Mouse (Mus musculus) heart, postnatal 0 days (tissue): ENCODE results near the gene Lnx2. TPM values are rescaled to one million over a fixed set of nuclear protein-coding genes. Genes with fewer than 3 reads are reported as not detected.

Source experiments
- ATAC-seq: fragments of 200-750 bp; cut with Nextera tagmentation; 2 replicates; pipeline ENCODE4 v1.8.0; 2017; ENCODE audit warnings: low read depth, moderate number of reproducible peaks, moderate library complexity; ENCODE audit not compliant: insufficient read depth
- DNase-seq: peaks from one replicate; pipeline ENCODE4 v3.0.0-alpha.2; 2016; ENCODE audit warnings: low spot score
- H3K27ac ChIP-seq: fragments of 300-500 bp; sonication (generic); 2 replicates; pipeline ENCODE4 v1.5.1; 2014; ENCODE audit warnings: low read depth, mild to moderate bottlenecking
- H3K27me3 ChIP-seq: fragments of 300-500 bp; sonication (generic); 2 replicates; pipeline ENCODE4 v1.6.1; 2014; ENCODE audit warnings: low read length, mixed read lengths; ENCODE audit not compliant: control insufficient read depth, insufficient read depth
- H3K36me3 ChIP-seq: fragments of 300-500 bp; sonication (generic); replicated peaks from 2 replicates; pipeline ENCODE4 v1.6.1; 2014; ENCODE audit warnings: low read length, mixed read lengths; ENCODE audit not compliant: control insufficient read depth, insufficient read depth
- H3K4me1 ChIP-seq: fragments of 300-500 bp; sonication (generic); 2 replicates; pipeline ENCODE4 v1.6.1; 2014; ENCODE audit warnings: antibody characterized with exemption; ENCODE audit not compliant: control insufficient read depth, insufficient read depth
- H3K4me2 ChIP-seq: fragments of 300-500 bp; sonication (generic); 2 replicates; pipeline ENCODE4 v1.6.1; 2014; ENCODE audit warnings: low read depth, mild to moderate bottlenecking, low read length, moderate library complexity
- H3K4me3 ChIP-seq: fragments of 300-500 bp; sonication (generic); 2 replicates; pipeline ENCODE4 v1.5.1; 2014; ENCODE audit warnings: low read depth, low read length
- H3K9ac ChIP-seq: fragments of 300-500 bp; sonication (generic); replicated peaks from 2 replicates; pipeline ENCODE4 v1.6.1; 2014; ENCODE audit warnings: low read depth, low read length, mixed read lengths
- H3K9me3 ChIP-seq: fragments of 300-500 bp; sonication (generic); replicated peaks from 2 replicates; pipeline ENCODE4 v1.6.1; 2016; ENCODE audit warnings: low read length; ENCODE audit not compliant: control insufficient read depth
- CTCF ChIP-seq: IDR thresholded peaks from 2 replicates; pipeline ENCODE4 v1.5.1; 2016; ENCODE audit warnings: antibody characterized with exemption, control low read depth, low read depth
- EP300 ChIP-seq: IDR thresholded peaks from 2 replicates; pipeline ENCODE4 v1.6.1; 2016; ENCODE audit warnings: antibody characterized with exemption, low read depth
- WGBS: fragments of 180-500 bp; shearing (Covaris S2); extraction: QIAGEN DNeasy Blood & Tissue Kit; methylation state at CpG from one replicate; pipeline ENCODE4 v1.1.7; 2014; 5-methylcytosine and 5-hydroxymethylcytosine counted together
- polyA plus RNA-seq: library from polyadenylated mRNA; unstranded; fragments of >200 nt; fragmentation: Nextera tagmentation; extraction: Ambion mirVana; gene quantifications from 2 replicates; pipeline ENCODE4 v1.2.1, GENCODE M21; 2015
- total RNA-seq: library from RNA; depleted of rRNA; stranded (reverse); fragments of >200 nt; gene quantifications from 2 replicates; pipeline ENCODE4 v1.2.3, GENCODE M21; 2014; ENCODE audit warnings: low replicate concordance

The Lnx2 gene
- total and polyA plus RNA-seq, 2 experiments from 2014 or later, result 6.5 to 18.0 TPM

DNA sequence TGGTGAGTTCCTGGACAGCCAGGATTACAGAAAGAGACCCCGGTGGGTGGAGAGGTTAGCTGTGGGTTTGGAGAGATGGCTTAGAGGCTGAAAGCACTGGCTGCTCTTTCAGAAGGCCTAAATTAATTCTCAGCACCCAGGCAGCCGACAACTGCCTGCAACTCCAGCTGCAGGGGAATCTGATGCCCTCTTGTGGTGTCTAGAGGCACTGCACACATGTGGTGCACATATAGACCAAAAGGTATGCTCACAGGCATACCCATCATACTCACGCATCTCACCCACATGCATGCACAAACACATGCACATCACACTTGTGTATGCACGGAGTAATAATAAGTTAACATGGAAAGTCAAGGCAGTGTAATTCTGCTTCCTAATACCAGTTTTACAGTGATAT, 39.2 kb upstream of the Lnx2 start:
- Histone ChIP-seq H3K27me3 (no peaks in the 10 kb centered on the region), H3K9me3 (no peaks in the 10 kb centered on the region; the same call in 1 of the 2 replicates), H3K4me2 (no peak overlapping the region), H3K36me3 (peaks cover 17% of the 10 kb centered on the region), H3K9ac (no peak overlapping the region), H3K4me3 (no peak overlapping the region), H3K4me1 (no peaks in the 10 kb centered on the region), H3K27ac (no peak overlapping the region)
- TF ChIP-seq CTCF (no peak), EP300 (no peak)
- DNase-seq (no peak), ATAC-seq (no peak)
- 89% methylated on average over 4 of the region's 4 CpGs for WGBS

DNA sequence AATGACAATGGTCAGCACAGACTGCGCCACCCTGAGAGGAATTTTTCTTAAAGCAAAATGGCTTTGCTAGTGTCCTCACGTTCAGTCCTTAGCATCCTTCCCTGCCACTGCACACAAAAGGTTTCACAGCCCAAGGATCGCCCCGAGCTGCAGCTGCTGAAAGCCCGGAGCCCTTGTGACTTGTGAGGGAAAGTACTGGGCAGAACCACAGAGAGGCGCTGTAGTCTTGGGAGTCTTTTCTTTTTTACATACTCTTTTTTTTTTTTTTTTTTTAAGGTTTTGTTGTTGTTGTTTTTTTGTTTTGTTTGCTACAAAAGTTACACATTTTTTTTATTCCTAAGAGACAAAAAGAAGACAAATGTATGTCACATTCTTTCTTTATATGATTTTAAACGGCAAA, 38.4 kb upstream of the Lnx2 start:
- Histone ChIP-seq H3K9ac (no peak overlapping the region), H3K4me3 (no peak overlapping the region), H3K4me1 (no peaks in the 10 kb centered on the region), H3K4me2 (no peak overlapping the region), H3K36me3 (peaks cover 17% of the 10 kb centered on the region), H3K9me3 (no peaks in the 10 kb centered on the region; the same call in 1 of the 2 replicates), H3K27ac (no peak overlapping the region), H3K27me3 (no peaks in the 10 kb centered on the region)
- no peak for TF ChIP-seq EP300
- no peak for TF ChIP-seq CTCF
- WGBS, result 78% methylated on average over 7 of the region's 7 CpGs
- DNase-seq, result no peak
- no peak for ATAC-seq

DNA sequence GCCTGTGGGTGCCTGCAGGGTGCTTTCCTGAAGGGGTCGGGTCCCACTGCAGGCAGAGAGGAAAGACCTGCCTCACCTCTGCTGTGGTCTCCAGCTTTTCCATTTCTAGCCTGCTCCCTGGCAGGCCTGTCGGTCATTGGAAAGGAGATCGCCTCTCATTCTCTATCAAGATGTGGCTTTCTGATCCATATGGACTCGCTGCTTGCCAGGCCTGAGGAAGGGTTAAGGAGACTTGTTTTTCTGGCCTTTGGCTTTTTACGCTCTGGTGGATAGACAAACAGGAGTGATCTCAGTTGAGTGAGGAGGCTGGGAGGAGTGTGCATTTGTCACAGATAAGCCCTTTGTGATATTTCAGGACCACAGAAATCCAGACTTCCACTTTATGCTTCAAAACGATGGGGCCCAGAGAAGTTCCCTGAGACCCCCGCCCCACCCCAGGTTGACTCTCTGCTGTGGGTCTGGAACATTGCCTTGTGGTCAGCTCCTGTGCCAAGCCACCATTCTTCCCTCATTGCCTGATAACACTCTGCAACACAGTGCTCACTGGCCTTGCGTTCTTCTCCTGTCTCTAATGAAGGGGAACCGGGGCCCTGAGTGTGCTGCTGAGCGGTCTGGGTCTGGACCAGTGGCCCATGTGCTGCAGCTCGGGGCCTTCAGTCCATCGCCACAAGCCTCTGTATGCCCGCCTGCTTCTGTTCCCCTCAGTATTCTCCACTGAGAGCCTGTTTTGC, 32.6 kb upstream of the Lnx2 start:
- 83% methylated on average over 13 of the region's 13 CpGs for WGBS
- no peak for ATAC-seq
- TF ChIP-seq CTCF, result no peak
- TF ChIP-seq EP300, result no peak
- Histone ChIP-seq H3K27me3 (no peaks in the 10 kb centered on the region), H3K4me2 (no peak overlapping the region), H3K4me1 (no peaks in the 10 kb centered on the region), H3K36me3 (peaks cover 41% of the 10 kb centered on the region), H3K9me3 (no peaks in the 10 kb centered on the region), H3K4me3 (no peak overlapping the region), H3K27ac (no peak overlapping the region), H3K9ac (no peak overlapping the region)
- no peak for DNase-seq

DNA sequence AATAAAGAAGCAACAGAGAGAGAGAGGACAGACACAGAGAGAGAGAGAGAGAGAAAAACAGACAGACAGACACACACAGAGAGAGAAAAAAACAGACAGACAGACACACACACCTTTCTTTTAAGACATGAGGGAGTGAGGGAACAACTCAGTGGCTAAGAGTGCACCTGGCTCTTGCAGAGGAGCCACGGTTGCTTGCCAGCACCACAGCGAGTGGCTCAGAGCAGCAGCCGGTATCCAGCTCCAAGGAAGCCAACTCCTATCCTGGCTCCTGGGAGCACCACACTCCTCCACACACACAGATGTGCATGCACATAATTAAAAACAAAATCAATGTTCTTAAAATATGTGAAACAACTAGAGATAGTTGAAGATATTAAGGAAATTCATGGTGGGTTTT, 30.9 kb upstream of the Lnx2 start:
- H3K4me3 ChIP-seq, result no peak overlapping the region
- H3K36me3 ChIP-seq, result peaks cover 40% of the 10 kb centered on the region
- ATAC-seq (no peak), DNase-seq (no peak)
- TF ChIP-seq EP300, result no peak
- TF ChIP-seq CTCF, result no peak
- WGBS, result 90% methylated on average over 3 of the region's 3 CpGs
- no peak overlapping the region for H3K9ac ChIP-seq
- H3K4me2 ChIP-seq, result no peak overlapping the region
- H3K4me1 ChIP-seq, result no peaks in the 10 kb centered on the region
- no peaks in the 10 kb centered on the region for H3K9me3 ChIP-seq
- no peak overlapping the region for H3K27ac ChIP-seq
- no peaks in the 10 kb centered on the region for H3K27me3 ChIP-seq

DNA sequence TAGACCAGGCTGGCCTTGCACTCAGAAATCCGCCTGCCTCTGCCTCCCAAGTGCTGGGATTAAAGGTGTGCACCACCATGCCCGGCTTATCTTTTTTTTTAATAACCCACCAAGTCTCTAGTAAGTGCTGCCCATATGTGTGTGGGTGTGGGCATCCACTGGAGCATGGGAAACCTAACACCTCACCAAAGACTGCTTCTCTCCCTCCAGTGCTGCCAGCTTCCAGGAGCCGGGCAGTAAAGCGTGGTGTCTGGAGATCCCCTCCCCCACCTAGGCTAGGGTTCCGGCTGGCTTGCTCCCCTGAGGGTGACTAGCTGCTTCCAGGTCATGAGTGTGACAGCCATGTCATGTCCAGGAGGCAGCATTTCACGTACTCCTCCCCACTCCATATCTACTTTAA, 25.9 kb upstream of the Lnx2 start:
- no peak overlapping the region for H3K4me3 ChIP-seq
- no peak for TF ChIP-seq CTCF
- TF ChIP-seq EP300, result no peak

DNA sequence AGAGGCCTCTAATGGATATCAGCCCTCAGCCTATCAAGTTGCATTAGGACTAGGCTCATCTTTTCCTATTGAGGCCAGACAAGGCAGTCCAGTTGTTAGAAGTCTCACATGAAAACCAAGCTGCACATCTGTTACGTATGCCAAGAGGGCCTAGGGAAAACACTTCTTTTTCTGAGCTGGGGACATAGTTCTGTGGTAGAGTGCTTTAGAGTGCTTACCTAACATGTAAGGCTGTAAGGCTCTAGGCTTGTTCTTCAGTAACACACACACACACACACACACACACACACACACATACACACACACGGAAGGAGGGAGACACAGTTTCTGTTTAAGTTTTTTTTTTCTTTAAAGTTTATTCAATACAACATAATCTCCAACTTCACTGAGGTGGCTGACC, 23.8 kb upstream of the Lnx2 start:
- Histone ChIP-seq H3K27ac (no peak overlapping the region), H3K27me3 (no peaks in the 10 kb centered on the region), H3K9me3 (no peaks in the 10 kb centered on the region), H3K9ac (no peak overlapping the region), H3K4me3 (no peak overlapping the region), H3K36me3 (peaks cover 22% of the 10 kb centered on the region), H3K4me2 (no peak overlapping the region), H3K4me1 (no peaks in the 10 kb centered on the region)
- TF ChIP-seq CTCF, result no peak
- no peak for DNase-seq
- no peak for ATAC-seq
- WGBS, result 83% methylated on average over 2 of the region's 2 CpGs

More for the DNA sequence above, 25.9 kb upstream of the Lnx2 start:
- no peak overlapping the region for H3K9ac ChIP-seq
- H3K36me3 ChIP-seq, result peaks cover 35% of the 10 kb centered on the region
- no peak for DNase-seq
- 87% methylated on average over 6 of the region's 6 CpGs for WGBS
- no peak for ATAC-seq
- no peaks in the 10 kb centered on the region for H3K9me3 ChIP-seq
- no peaks in the 10 kb centered on the region for H3K4me1 ChIP-seq
- H3K27me3 ChIP-seq, result no peaks in the 10 kb centered on the region
- H3K4me2 ChIP-seq, result no peak overlapping the region
- no peak overlapping the region for H3K27ac ChIP-seq
